Mouse (Mus musculus): ENCODE results near the gene Usp50.

GRCm38 (mm10) chr2:126776416-126776815 is 6.9 kb downstream of the Usp50 start:
- TF ChIP-seq CTCF (IDR thresholded peaks at IDR 0.05; ENCODE audit: borderline replicate concordance, extremely low read depth, insufficient read depth, insufficient read length) (no peak), POLR2A (IDR thresholded peaks at IDR 0.05; ENCODE audit: borderline replicate concordance, extremely low read depth, insufficient read depth, insufficient read length, poor library complexity, severe bottlenecking) (no peak)
